ENCODE assay signal across 8 mouse cellular contexts in the genomic region with DNA sequence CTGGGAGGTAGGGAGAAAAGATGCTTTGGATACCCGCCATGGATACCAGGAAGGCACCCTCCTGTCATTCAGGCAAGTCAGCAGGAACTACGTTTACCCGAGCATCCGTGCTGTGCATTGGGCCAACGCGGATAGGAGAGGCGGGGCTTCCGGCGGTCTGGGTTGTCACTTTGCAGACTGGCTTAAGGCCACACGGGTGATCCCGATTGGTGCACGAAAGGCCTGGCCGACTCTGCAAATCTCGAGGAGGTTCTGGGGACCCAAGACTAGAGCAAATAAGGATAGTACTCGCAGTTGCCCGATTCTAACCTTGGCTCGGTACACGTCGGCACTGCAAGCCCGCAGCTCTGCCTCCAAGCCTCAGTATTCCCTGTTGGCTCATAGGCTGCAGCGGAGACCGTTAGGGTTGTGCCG. TPM values are rescaled to one million over a fixed set of nuclear protein-coding genes. Genes with fewer than 3 reads are reported as not detected.
DNase-seq lines count a peak whose midpoint lies in the region; ATAC-seq and TF ChIP-seq lines count a peak whose summit lies in the region.

A gene (plus strand): TSS at position 161 of the 414 bp plus-strand sequence.

- peaks cover 5% of the 10 kb centered on the region; the same call in 1 of the 2 replicates for H3K4me1 ChIP-seq in cerebellum, adult 2 months (ENCODE audit: control insufficient read depth, insufficient read depth, low read length)
- H3K4me1 ChIP-seq in forebrain, embryonic 16.5 days (replicated peaks; ENCODE audit: control insufficient read depth, insufficient read depth, low read length): peaks cover 24% of the 10 kb centered on the region
- H3K4me1 ChIP-seq in lung, adult 2 months (ENCODE audit: control insufficient read depth, insufficient read depth, low read length): peaks cover 6% of the 10 kb centered on the region; the same call in 1 of the 2 replicates
- peaks cover 41% of the 10 kb centered on the region for H3K4me1 ChIP-seq in neural tube, embryonic 15.5 days

- peak; percentile 93 for DNase-seq in MEL-GATA-1-ER (ENCODE audit: extremely low read depth, low read depth)
- peak; percentile 93 to 96 for DNase-seq in cerebellum, adult 2 months
- peak; percentile 84 for DNase-seq in heart, postnatal 25 days (ENCODE audit: low spot score)
- DNase-seq in layer of hippocampus, adult 2 months (ENCODE audit: low spot score in 2 of 2): peak; percentile 93 to 95
- DNase-seq in lung, adult 2 months: peak; percentile 88
- peak; percentile 85 for DNase-seq in testis, postnatal 14 days (ENCODE audit: low spot score)

- H3K9me3 ChIP-seq in forebrain, embryonic 16.5 days (ENCODE audit: control insufficient read depth, low read length): no peaks in the 10 kb centered on the region
- no peaks in the 10 kb centered on the region for H3K9me3 ChIP-seq in neural tube, embryonic 15.5 days (replicated peaks)

- peaks cover 13% of the 10 kb centered on the region for H3K36me3 ChIP-seq in forebrain, embryonic 16.5 days (ENCODE audit: control insufficient read depth, insufficient read depth)
- H3K36me3 ChIP-seq in neural tube, embryonic 15.5 days: peaks cover 21% of the 10 kb centered on the region

- peak within 1 kb of the TSS; percentile 95 for H3K27ac ChIP-seq in cerebellum, adult 2 months (ENCODE audit: insufficient read depth, low read length)
- H3K27ac ChIP-seq in forebrain, embryonic 16.5 days (ENCODE audit: low read length): peak within 1 kb of the TSS; percentile 76
- peak within 1 kb of the TSS; percentile 92 for H3K27ac ChIP-seq in layer of hippocampus, adult 2 months
- H3K27ac ChIP-seq in neural tube, embryonic 15.5 days (replicated peaks): peak within 1 kb of the TSS; percentile 92

- intact Hi-C loops in heart, postnatal 25 days (cut with DNase I): loop anchor here (2.0 kb wide), 1 partner anchor 17 kb away; no protein-coding TSS in a partner anchor

- H3K27me3 ChIP-seq in cerebellum, adult 2 months (ENCODE audit: control insufficient read depth, insufficient read depth, low read length): no peaks in the 10 kb centered on the region
- H3K27me3 ChIP-seq in forebrain, embryonic 16.5 days (replicated peaks; ENCODE audit: control insufficient read depth, insufficient read depth, low read length): no peaks in the 10 kb centered on the region
- H3K27me3 ChIP-seq in neural tube, embryonic 15.5 days (replicated peaks): no peaks in the 10 kb centered on the region

- peak; percentile 66; the same call in 1 of the 2 replicates for TF ChIP-seq POLR2A in cerebellum, adult 2 months (IDR thresholded peaks at IDR 0.05; ENCODE audit: borderline replicate concordance, insufficient read depth, low read length)
- TF ChIP-seq POLR2A in lung, adult 2 months (IDR thresholded peaks at IDR 0.05; ENCODE audit: borderline replicate concordance, extremely low read depth, low read depth, low read length): peak; percentile 77

- TF ChIP-seq CTCF in cerebellum, adult 2 months (IDR thresholded peaks at IDR 0.05; ENCODE audit: borderline replicate concordance, insufficient read depth, low read depth, low read length): no peak
- no peak for TF ChIP-seq CTCF in layer of hippocampus, adult 2 months (conservative IDR thresholded peaks at IDR 0.05)
- TF ChIP-seq CTCF in lung, adult 2 months (IDR thresholded peaks at IDR 0.05; ENCODE audit: insufficient read depth, low read length): no peak

- ATAC-seq in forebrain, embryonic 16.5 days: peak; percentile 92
- peak; percentile 92 for ATAC-seq in neural tube, embryonic 15.5 days (ENCODE audit: low FRiP score)

- H3K4me3 ChIP-seq in cerebellum, adult 2 months (replicated peaks; ENCODE audit: insufficient read depth, low read depth, low read length): peak within 1 kb of the TSS; percentile 94
- H3K4me3 ChIP-seq in forebrain, embryonic 16.5 days (replicated peaks; ENCODE audit: low read length): peak within 1 kb of the TSS; percentile 70
- peak within 1 kb of the TSS; percentile 99 for H3K4me3 ChIP-seq in layer of hippocampus, adult 2 months
- peak within 1 kb of the TSS; percentile 73 for H3K4me3 ChIP-seq in lung, adult 2 months (replicated peaks; ENCODE audit: extremely low read depth, low read depth, low read length)
- peak within 1 kb of the TSS; percentile 77 for H3K4me3 ChIP-seq in neural tube, embryonic 15.5 days (replicated peaks)

- peak within 1 kb of the TSS; percentile 85 for H3K9ac ChIP-seq in forebrain, embryonic 16.5 days (replicated peaks; ENCODE audit: low read depth, low read length)
- H3K9ac ChIP-seq in neural tube, embryonic 15.5 days (replicated peaks): peak within 1 kb of the TSS; percentile 82

- WGBS in cerebellum, adult 2 months: under 1% methylated on average over 23 of the region's 23 CpGs
- WGBS in forebrain, embryonic 16.5 days: 0% methylated on average over 23 of the region's 23 CpGs
- under 1% methylated on average over 23 of the region's 23 CpGs for WGBS in lung, adult 2 months
- WGBS in neural tube, embryonic 15.5 days: under 1% methylated on average over 23 of the region's 23 CpGs

- peak within 1 kb of the TSS; percentile 82 for H3K4me2 ChIP-seq in forebrain, embryonic 16.5 days (ENCODE audit: low read length)
- peak within 1 kb of the TSS; percentile 94 for H3K4me2 ChIP-seq in neural tube, embryonic 15.5 days

RNA-seq across cellular contexts. Expression of the gene that starts here (rescaled TPM):
- polyA plus RNA-seq in cerebellum, adult 2 months (2012; rRNA removed): 5.8 and 6.2 TPM in 2 replicates
- 16.8 and 17.4 TPM in 2 replicates for polyA plus RNA-seq in forebrain, embryonic 16.5 days (2015; fragmentation: Nextera tagmentation; extraction: Ambion mirVana)
- 1 to 10 TPM; 3.2 to 4.6 TPM for total RNA-seq in heart, postnatal 25 days (2021)
- total RNA-seq in layer of hippocampus, adult 2 months (2021): 10 to 100 TPM; 11.0 to 11.4 TPM
- 6.1 and 6.8 TPM in 2 replicates for polyA plus RNA-seq in lung, adult 2 months (2012; rRNA removed)
- 13.1 and 13.3 TPM in 2 replicates for polyA plus RNA-seq in neural tube, embryonic 15.5 days (2015; fragmentation: Nextera tagmentation; extraction: Ambion mirVana)

Comparison
In these comparisons a context has a peak if more than half of its experiments do, and no peak if none do; other contexts are left out.
1. Peak in every context shown above with its lines: DNase-seq, ATAC-seq, H3K4me3 ChIP-seq and H3K27ac ChIP-seq.